Mouse (Mus musculus) megakaryocyte, embryonic 14.5 days (primary cell): ENCODE measurements around the gene Tatdn2.

Source experiments
- FLI1 ChIP-seq: IDR thresholded peaks from 2 replicates; pipeline ENCODE4 v1.6.1; 2012; ENCODE audit warnings: low read length, inconsistent platforms, mixed read lengths
- GATA1 ChIP-seq: IDR thresholded peaks from 3 replicates; pipeline ENCODE4 v1.6.1; 2012; ENCODE audit warnings: mixed read lengths, low read length, inconsistent platforms, borderline replicate concordance

GRCm38 (mm10) chr6:113672989-113673388 is 23.9 kb upstream of the Tatdn2 start:
- TF ChIP-seq GATA1, result no peak
- TF ChIP-seq FLI1, result no peak
